Mouse (Mus musculus) left cerebral cortex, adult 8-10 months (tissue): ENCODE measurements at regions not wholly inside any gene's neighbourhood (a gene's known extent, or its start where the extent isn't known, plus 50 kb on each side); places are given as distances from the start of the nearest gene placed in this dataset.
"Not testable (repeated sequence)": the region's sequence is repeated elsewhere in the genome, so short reads cannot be mapped to it uniquely, and the experiment has no call there.

ENCODE experiments used
- DNase-seq, 2 experiments: peaks; one replicate each; pipeline ENCODE4 v3.0.0; 2022; ENCODE audit warnings: low spot score in 2 of 2

DNA sequence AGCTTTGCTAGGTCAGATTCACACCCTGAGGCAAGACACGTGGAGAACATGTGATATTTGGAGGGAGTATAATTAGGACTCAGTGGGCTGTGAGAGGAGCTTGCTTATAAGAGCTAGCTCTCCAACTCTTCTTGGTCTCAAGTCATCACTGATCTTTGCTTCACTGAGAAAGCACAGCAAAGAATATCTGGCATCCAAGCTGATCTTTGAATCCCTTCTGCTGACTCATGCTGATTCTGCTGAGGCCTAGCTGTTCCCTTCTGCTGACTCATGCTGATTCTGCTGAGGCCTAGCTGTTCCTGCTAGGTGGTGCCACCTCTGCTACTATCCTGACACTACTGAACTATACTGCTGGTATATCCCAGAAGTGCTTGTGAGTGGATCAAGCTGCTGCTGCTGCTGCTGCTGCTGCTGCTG, 639.0 kb upstream of the Slc8a1 start:
- no peak for DNase-seq

GRCm38 (mm10) chr17:82367876-82368275, 629.7 kb upstream of the Slc8a1 start:
- DNase-seq, result no peak

DNA sequence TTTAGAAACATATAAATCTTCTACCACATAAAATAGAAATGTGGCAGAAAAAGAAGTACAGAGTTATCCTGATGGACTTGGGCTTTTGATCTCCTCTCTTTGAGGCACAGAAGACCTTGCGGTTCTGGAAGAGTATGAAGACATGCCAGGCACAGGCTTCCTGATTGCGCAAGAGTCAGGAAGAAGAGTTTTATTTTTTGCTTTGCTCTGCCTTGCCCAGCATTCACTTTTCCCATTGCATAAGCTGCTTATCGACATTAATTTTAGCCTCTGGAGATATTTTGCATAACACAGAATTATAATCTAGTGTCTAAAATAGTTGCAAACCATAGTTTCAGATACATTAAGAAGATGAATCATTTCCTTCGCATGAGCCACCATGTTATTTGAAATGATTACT, 627.8 kb upstream of the Slc8a1 start:
- DNase-seq, result no peak

GRCm38 (mm10) chr17:82348636-82349035, 610.5 kb upstream of the Slc8a1 start:
- DNase-seq, result no peak

DNA sequence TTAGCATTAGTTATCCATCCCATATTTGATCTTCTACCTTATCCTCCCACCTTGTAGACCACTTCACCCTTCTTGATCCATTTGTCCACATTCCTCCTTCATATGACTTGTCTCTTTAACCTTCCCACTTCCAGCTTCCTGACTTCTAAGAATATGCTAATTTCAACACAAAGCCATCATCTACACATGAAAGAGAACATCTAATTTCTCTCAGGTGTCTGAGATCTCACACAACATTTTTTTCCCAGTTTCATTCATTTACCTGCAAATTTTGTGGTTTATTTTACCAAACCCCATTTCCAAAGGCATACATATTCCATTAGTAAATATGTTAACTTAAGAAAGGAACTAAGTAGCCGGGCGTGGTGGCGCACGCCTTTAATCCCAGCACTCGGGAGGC, 593.3 kb upstream of the Slc8a1 start:
- DNase-seq, result no peak

DNA sequence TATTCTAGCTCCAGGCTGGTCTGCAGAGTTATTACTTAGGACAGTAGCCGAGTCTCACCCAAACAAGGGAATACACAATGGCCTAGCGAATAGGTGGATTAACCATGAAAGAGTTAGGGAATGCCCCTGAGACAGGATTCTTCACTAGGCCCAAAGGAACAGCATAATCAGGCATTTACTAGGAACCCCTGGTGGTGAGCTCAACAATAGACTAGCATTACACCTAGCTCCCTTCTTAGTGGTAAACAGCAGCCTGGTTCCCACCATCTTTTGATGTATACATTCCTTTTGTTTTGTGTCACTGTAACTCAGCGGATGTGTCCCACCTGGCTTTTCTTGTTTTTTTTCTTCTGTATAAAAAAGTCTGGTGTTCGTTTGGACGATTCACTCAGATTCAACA, 574.0 kb upstream of the Slc8a1 start:
- DNase-seq, result no peak

GRCm38 (mm10) chr17:82306347-82306746, 568.2 kb upstream of the Slc8a1 start:
- no peak for DNase-seq

- DNase-seq, result no peak
Measured at GRCm38 (mm10) chr17:82277728-82278127, 539.6 kb upstream of the Slc8a1 start.

GRCm38 (mm10) chr17:82273946-82274345, 535.8 kb upstream of the Slc8a1 start:
- no peak for DNase-seq

DNA sequence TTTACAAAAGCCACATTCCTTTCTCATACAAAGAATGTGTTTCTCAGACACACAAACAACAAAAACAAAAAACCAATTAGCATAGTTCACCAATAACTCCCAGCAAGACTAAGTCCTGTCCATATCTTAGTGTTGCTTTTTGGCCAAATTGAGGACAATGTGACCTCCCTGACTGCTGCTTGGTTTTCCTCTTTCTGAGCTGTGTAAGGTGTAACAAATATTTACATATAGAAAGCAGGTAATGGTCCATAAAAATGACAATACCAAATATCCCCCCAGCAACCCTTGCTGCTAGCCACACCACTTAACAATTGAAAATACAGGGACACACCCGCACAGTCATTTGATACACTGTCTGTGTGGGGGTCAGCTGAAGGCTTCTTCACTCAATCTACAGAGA, 534.7 kb upstream of the Slc8a1 start:
- no peak for DNase-seq

GRCm38 (mm10) chr17:82266842-82267241, 528.7 kb upstream of the Slc8a1 start:
- DNase-seq, result not testable (repeated sequence)

GRCm38 (mm10) chr17:82252362-82252761, 514.2 kb upstream of the Slc8a1 start:
- no peak for DNase-seq

DNA sequence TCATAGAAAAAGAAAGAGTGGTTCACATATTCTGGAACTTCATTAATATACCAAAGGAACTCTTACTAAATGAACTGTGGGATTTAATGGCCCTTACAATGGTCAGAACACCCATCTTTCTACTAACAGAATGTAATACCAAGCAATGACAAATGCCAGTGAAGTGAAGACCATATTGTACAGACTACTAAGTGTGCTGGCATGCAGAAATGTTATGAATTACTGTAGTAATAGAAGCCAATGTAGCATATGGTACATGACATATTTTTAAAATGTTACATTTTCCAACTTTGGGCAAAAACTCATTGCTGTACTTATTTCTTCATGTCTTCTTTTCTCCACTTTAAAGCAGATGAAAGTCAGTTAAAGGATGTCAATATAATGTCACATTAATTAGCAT, 513.7 kb upstream of the Slc8a1 start:
- no peak for DNase-seq

GRCm38 (mm10) chr17:82238361-82238760, 500.2 kb upstream of the Slc8a1 start:
- DNase-seq, result no peak

GRCm38 (mm10) chr17:82237456-82237855, 499.3 kb upstream of the Slc8a1 start:
- no peak for DNase-seq

- no peak for DNase-seq
Measured at GRCm38 (mm10) chr17:82215728-82216623, 477.8 kb upstream of the Slc8a1 start.

DNA sequence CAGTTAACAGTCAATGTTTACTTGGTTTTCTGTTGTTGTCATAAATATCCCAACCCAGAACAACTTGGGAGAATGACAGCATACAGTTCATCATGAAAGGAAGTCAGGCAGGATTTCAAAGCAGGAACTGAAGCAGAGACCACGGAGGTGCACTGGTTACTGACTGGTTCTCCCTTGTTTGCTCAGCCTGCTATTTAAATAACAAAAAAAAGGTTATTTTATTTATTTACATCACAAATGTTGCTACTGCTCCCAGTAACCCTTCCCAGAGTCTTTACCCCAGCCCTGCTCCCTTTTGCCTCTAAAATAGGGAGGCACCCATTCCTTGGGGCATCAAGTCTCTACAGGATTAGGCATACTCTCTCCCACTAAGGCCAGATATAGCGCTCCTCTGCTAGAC, 461.8 kb upstream of the Slc8a1 start:
- no peak for DNase-seq

DNA sequence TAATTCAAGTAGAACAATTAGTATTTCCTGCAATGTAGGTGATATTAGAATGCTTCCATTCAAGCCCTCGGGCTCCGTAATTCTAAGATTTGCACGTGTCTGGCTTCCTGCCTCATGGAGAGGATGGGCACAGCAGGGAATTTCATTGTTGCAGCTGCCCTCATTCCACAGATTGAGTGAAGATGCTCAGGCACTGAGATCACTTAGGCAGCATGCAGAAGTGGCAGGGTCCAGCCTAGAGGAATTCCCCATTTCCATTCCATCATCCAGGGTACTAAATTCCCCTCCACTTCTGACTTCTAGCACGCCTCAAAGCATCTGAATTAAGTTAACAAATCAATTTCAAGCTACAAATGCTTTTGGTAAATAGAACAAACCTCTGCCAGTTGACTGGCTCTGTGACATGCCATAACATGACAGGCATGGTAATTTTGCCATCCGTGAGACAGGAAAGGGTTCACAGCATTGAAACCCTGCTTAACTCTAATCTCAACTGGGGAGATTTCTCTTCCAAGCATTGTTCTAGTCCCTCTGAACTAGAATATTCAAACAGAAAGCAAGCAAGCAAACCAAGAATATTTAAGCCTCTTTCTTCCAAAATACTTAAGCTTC, 461.0 kb upstream of the Slc8a1 start:
- no peak for DNase-seq

DNA sequence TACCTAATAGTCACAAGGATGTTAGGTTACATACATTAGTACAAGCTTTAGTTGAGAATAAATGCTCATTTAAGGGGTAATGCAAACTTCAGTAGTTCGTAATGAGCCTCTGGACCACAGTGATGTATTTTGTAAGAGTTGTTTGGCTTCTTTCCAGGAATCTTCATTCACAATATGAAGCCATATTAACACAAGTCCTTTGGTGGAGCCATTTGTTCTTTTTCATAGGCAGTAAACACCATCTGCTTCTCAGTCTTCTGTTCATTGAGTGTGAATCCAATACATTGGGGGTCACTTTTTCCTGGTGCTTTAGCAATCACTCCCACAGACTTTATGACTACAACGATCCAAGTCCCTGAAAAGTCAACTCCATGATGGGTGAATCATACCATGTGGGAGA, 446.1 kb upstream of the Slc8a1 start:
- no peak for DNase-seq

DNA sequence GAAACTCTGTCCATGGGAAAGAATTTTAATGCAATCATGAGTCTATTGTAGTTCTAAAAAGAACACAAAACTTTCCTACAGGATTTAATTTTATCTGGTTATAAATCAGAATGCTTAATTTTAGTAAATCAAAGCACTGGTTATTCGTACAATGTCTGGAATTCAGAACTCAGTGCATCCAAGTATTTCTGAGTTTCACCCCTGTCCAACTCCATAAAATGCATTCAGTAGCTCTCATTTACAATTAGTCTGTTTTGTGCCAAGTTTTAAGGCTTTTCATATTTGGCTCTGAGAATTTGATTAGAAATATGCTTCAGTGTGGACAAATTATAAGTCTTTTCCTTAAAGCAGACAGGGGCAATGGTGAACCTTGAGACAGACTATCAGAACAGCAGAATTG, 433.0 kb upstream of the Slc8a1 start:
- DNase-seq, result no peak

DNA sequence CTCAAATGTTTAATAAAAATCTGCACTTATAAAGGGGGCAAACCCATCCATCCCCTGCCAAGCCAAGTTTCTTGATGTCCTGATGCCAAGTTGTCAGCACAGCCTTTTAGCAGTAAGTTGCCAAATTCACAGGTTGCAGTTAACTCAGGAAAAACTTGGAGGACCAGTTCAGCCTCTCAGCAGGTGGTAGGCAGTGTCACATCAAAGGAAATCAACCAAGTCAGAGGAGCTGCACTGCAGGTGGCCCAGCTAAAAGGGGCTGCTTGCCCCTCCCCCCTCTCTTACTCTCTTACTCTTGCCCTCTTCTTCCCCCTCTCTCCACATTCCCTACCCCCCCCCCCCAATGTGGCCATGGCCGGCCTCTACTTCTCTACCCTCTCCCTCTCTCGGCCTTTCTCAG, 415.3 kb upstream of the Slc8a1 start:
- no peak for DNase-seq

DNA sequence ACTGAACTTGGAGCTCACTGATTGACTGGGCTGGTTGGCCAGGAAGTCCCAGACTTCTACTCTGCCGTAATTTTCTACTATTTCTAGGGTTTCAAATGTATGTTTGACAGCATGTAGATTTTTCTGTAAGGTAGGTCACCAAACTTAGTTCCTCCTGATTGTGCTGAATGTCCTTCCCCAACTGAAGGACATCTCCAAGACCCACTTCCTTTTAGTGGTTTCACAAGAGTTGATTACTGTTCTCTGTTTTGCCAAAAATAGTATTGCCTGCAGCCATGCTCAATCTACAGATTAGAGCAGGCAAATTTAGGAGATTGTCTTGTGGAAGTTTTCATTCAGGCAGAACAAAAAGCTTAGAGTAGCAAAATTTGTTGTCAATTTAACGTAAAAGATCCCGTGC, 396.7 kb upstream of the Slc8a1 start:
- DNase-seq, result no peak

DNA sequence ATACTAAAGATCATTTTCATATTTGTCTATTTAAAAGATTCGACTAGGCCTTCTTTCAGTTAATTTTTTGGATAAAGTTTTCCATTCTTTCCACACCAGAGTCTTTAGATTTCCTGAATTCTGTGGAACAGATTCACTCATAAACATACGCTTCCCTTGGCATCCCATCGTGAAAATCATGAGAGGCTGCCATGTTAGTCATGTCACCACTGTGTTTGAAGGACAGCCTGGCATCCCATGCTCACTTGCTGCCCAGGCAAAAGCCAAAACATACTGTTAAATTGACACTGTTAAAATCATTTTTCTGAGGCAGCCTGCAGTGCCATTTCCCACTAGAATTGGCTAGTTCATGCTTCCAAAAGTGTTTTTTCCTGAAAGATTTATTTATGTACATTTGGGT, 394.8 kb upstream of the Slc8a1 start:
- DNase-seq, result no peak
